Mouse (Mus musculus) myocyte (in vitro differentiated cells): ENCODE results near the gene Fnbp1l. TPM values are rescaled to one million over a fixed set of nuclear protein-coding genes. Genes with fewer than 3 reads are reported as not detected.
A peak's percentile ranks its signal among the peaks of the same experiment; 100 is the strongest.

Experiments
- H3K27me3 ChIP-seq: one replicate; pipeline ENCODE4 v1.6.1; 2011; ENCODE audit not compliant: control insufficient read depth, insufficient read depth, insufficient read length
- H3K36me3 ChIP-seq: one replicate; pipeline ENCODE4 v1.6.1; 2011; ENCODE audit not compliant: control insufficient read depth, insufficient read depth
- H3K4me2 ChIP-seq: one replicate; pipeline ENCODE4 v1.6.1; 2011; ENCODE audit warnings: low read depth, control low read depth
- H3K4me3 ChIP-seq: one replicate; pipeline ENCODE4 v1.5.1; 2011; ENCODE audit warnings: mild to moderate bottlenecking, control low read depth, moderate library complexity
- H3K79me2 ChIP-seq: one replicate; pipeline ENCODE4 v1.6.1; 2011; ENCODE audit not compliant: control insufficient read depth, insufficient read depth
- H3ac ChIP-seq: one replicate; pipeline ENCODE4 v1.6.1; 2011; ENCODE audit not compliant: control insufficient read depth, insufficient read length
- CEBPB ChIP-seq: IDR thresholded peaks from 2 replicates; pipeline ENCODE4 v1.6.1; 2011; ENCODE audit warnings: mild to moderate bottlenecking, moderate library complexity; ENCODE audit not compliant: poor library complexity, insufficient read depth, severe bottlenecking
- E2F4 ChIP-seq: IDR thresholded peaks from one replicate; pipeline ENCODE4 v1.6.1; 2011; ENCODE audit warnings: mild to moderate bottlenecking, control low read depth, moderate library complexity; ENCODE audit not compliant: insufficient read depth
- MAX ChIP-seq: IDR thresholded peaks from one replicate; pipeline ENCODE4 v1.6.1; 2011; ENCODE audit warnings: low read depth, mild to moderate bottlenecking, control low read depth
- MYOD1 ChIP-seq, 3 experiments: IDR thresholded peaks; one replicate each; pipeline ENCODE4 v1.6.1; 2011; ENCODE audit warnings: control low read depth in 2 of 3, low read depth in 2 of 3, mild to moderate bottlenecking in 2 of 3, moderate library complexity in 1 of 3; ENCODE audit not compliant: insufficient read length in 2 of 3, control insufficient read depth in 1 of 3
- MYOG ChIP-seq, 3 experiments: IDR thresholded peaks; one replicate each; pipeline ENCODE4 v1.6.1; 2011; ENCODE audit warnings: control low read depth in 2 of 3, low read depth in 2 of 3, mild to moderate bottlenecking in 2 of 3; ENCODE audit not compliant: insufficient read length in 2 of 3, control insufficient read depth in 1 of 3, insufficient read depth in 1 of 3
- POLR2A ChIP-seq: IDR thresholded peaks from one replicate; pipeline ENCODE4 v1.6.1; 2011; ENCODE audit warnings: low read depth, mild to moderate bottlenecking, control low read depth, moderate library complexity; ENCODE audit not compliant: insufficient read length
- POLR2AphosphoS2 ChIP-seq: IDR thresholded peaks from one replicate; pipeline ENCODE4 v1.6.1; 2011; ENCODE audit warnings: low read depth, control low read depth; ENCODE audit not compliant: insufficient read length
- REST ChIP-seq: IDR thresholded peaks from one replicate; pipeline ENCODE4 v1.6.1; 2011; ENCODE audit warnings: mild to moderate bottlenecking, control low read depth, moderate library complexity; ENCODE audit not compliant: insufficient read depth, insufficient read length
- SRF ChIP-seq: IDR thresholded peaks from one replicate; pipeline ENCODE4 v1.6.1; 2011; ENCODE audit warnings: low read depth; ENCODE audit not compliant: control insufficient read depth, insufficient read length
- TCF12 ChIP-seq: IDR thresholded peaks from one replicate; pipeline ENCODE4 v1.6.1; 2011; ENCODE audit warnings: mild to moderate bottlenecking, control low read depth; ENCODE audit not compliant: poor library complexity, insufficient read depth, severe bottlenecking
- TCF3 ChIP-seq: IDR thresholded peaks from one replicate; pipeline ENCODE4 v1.6.1; 2011; ENCODE audit warnings: low read depth, control low read depth; ENCODE audit not compliant: insufficient read length
- USF1 ChIP-seq: IDR thresholded peaks from one replicate; pipeline ENCODE4 v1.6.1; 2011; ENCODE audit warnings: low read depth, mild to moderate bottlenecking, control low read depth, moderate library complexity
- polyA plus RNA-seq: library from polyadenylated mRNA; unstranded; fragments of >200 nt; fragmentation: generic; extraction: Trizol; gene quantifications from one replicate; pipeline ENCODE4 v1.2.1, GENCODE M21; 2012; ENCODE audit warnings: missing spikeins

Fnbp1l gene
- polyA plus RNA-seq, 1 experiment, result 8.6 TPM

DNA sequence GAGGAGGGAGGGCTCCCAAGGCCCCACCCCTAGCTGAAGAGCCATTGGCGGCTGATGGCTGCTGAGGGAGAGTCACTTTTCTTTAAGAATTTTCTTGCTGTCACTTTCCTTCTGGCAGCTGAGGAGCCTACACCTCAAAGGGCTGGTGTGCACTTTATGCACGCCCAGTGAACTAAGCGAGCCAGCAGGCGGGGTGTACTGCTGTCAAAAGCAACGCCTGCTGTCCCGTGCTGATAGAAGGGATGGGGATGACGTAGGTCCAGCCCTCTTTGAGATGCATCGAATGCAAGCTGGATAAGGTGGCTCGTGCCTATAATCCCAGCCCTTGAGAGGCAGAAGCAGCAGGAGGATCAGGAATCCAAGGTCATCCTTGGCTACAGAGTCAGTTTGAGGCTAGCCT lies 118.6 kb downstream of the Fnbp1l start:
- Histone ChIP-seq H3ac (no peak overlapping the region), H3K4me3 (no peak overlapping the region), H3K79me2 (peaks cover 92% of the 10 kb centered on the region), H3K4me2 (no peak overlapping the region), H3K36me3 (no peaks in the 10 kb centered on the region), H3K27me3 (no peaks in the 10 kb centered on the region)
- TF ChIP-seq REST (no peak), POLR2AphosphoS2 (no peak), TCF3 (no peak), TCF12 (no peak), CEBPB (no peak)

GRCm38 (mm10) chr3:122499647-122500046 lies 119.9 kb downstream of the Fnbp1l start:
- no peak overlapping the region for H3K4me3 ChIP-seq
- no peaks in the 10 kb centered on the region for H3K36me3 ChIP-seq
- peaks cover 97% of the 10 kb centered on the region for H3K79me2 ChIP-seq
- H3K27me3 ChIP-seq, result no peaks in the 10 kb centered on the region
- no peak overlapping the region for H3K4me2 ChIP-seq
- H3ac ChIP-seq, result no peak overlapping the region
- TF ChIP-seq REST, result no peak
- TF ChIP-seq POLR2A, result no peak
- no peak for TF ChIP-seq E2F4
- no peak for TF ChIP-seq MYOD1 (IDR thresholded peaks at IDR 0.05; ENCODE audit: control insufficient read depth in 1 of 3, insufficient read length in 2 of 3, low read depth in 2 of 3)
- no peak for TF ChIP-seq TCF3
- TF ChIP-seq SRF, result no peak
- TF ChIP-seq MAX, result no peak
- TF ChIP-seq TCF12, result no peak
- no peak for TF ChIP-seq CEBPB
- no peak for TF ChIP-seq MYOG (IDR thresholded peaks at IDR 0.05; ENCODE audit: control insufficient read depth in 1 of 3, insufficient read depth in 1 of 3, insufficient read length in 2 of 3, low read depth in 2 of 3)
- TF ChIP-seq POLR2AphosphoS2, result no peak
- TF ChIP-seq USF1, result no peak

GRCm38 (mm10) chr3:122498528-122498927 lies 121.0 kb downstream of the Fnbp1l start:
- Histone ChIP-seq H3K4me3 (no peak overlapping the region), H3K27me3 (no peaks in the 10 kb centered on the region), H3K36me3 (no peaks in the 10 kb centered on the region), H3ac (no peak overlapping the region), H3K4me2 (peak overlapping the region; percentile 58), H3K79me2 (peaks cover 94% of the 10 kb centered on the region)
- TF ChIP-seq USF1 (no peak), SRF (no peak), MYOD1 (IDR thresholded peaks at IDR 0.05; ENCODE audit: control insufficient read depth in 1 of 3, insufficient read length in 2 of 3, low read depth in 2 of 3) (no peak), POLR2A (no peak), MYOG (IDR thresholded peaks at IDR 0.05; ENCODE audit: control insufficient read depth in 1 of 3, insufficient read depth in 1 of 3, insufficient read length in 2 of 3, low read depth in 2 of 3) (no peak), MAX (no peak)

GRCm38 (mm10) chr3:122497871-122498270 lies 121.6 kb downstream of the Fnbp1l start:
- H3K4me2 ChIP-seq, result peak overlapping the region; percentile 58
- H3K79me2 ChIP-seq, result peaks cover 94% of the 10 kb centered on the region
- no peaks in the 10 kb centered on the region for H3K36me3 ChIP-seq
- no peak overlapping the region for H3ac ChIP-seq
- H3K27me3 ChIP-seq, result no peaks in the 10 kb centered on the region
- no peak for TF ChIP-seq CEBPB
- TF ChIP-seq MYOD1 (IDR thresholded peaks at IDR 0.05; ENCODE audit: control insufficient read depth in 1 of 3, insufficient read length in 2 of 3, low read depth in 2 of 3), result no peak
- no peak for TF ChIP-seq MYOG (IDR thresholded peaks at IDR 0.05; ENCODE audit: control insufficient read depth in 1 of 3, insufficient read depth in 1 of 3, insufficient read length in 2 of 3, low read depth in 2 of 3)
- no peak for TF ChIP-seq MAX
- no peak for TF ChIP-seq TCF3
- no peak for TF ChIP-seq TCF12
- no peak for TF ChIP-seq POLR2A
- no peak for TF ChIP-seq E2F4
- TF ChIP-seq USF1, result no peak
- no peak for TF ChIP-seq REST
- TF ChIP-seq SRF, result no peak
- TF ChIP-seq POLR2AphosphoS2, result no peak
- no peak overlapping the region for H3K4me3 ChIP-seq

DNA sequence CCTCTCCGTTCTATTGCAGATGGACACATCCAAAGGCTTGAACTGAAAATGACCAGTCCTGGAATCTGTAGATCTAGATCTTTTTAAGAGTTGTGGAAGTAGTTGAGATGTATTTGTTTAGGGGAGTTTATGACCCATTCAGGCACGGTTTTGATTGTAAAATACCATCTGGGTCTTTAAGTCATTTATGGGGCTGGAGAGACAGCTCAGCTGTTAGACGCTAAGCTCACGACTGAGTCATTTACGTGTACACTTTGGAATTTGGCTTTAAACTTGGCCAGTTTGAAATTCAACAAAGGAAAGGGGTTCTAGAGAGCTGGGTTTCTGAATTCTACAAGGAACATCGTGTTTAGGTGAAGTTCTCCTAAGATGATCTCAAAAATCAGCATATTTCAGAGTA lies 124.8 kb downstream of the Fnbp1l start:
- Histone ChIP-seq H3K4me2 (peak overlapping the region; percentile 63), H3K79me2 (peaks cover 93% of the 10 kb centered on the region), H3K4me3 (no peak overlapping the region), H3K36me3 (no peaks in the 10 kb centered on the region), H3ac (no peak overlapping the region), H3K27me3 (no peaks in the 10 kb centered on the region)
- no peak for TF ChIP-seq E2F4
- peak; percentile 45 for TF ChIP-seq TCF12
- peak; percentile 40 to 55 (median 48) for TF ChIP-seq MYOD1 (IDR thresholded peaks at IDR 0.05; ENCODE audit: control insufficient read depth in 1 of 3, insufficient read length in 2 of 3, low read depth in 2 of 3)
- TF ChIP-seq CEBPB, result no peak
- TF ChIP-seq MYOG (IDR thresholded peaks at IDR 0.05; ENCODE audit: control insufficient read depth in 1 of 3, insufficient read depth in 1 of 3, insufficient read length in 2 of 3, low read depth in 2 of 3), result no peak
